ENCODE assay signal across 8 mouse cellular contexts in the genomic region with DNA sequence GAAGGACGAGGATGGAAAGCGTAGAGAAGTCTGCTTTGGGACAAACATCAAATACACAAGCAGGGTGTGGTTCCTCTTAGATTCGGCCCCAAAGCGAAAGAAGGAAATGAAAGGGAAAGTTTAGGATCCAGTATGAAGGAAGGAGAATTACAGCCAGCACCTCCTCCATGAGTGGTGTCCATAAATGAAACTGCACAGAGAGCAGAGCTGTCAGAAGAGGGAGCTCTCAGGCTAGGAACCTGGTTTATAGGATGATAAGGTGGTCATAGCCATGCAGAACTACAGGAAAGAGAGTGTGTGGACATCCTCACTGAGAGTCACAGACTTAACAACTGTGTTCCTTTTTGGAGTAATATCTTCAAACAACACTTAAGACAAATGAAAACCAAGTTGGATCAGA. TPM values are rescaled to one million over a fixed set of nuclear protein-coding genes. Genes with fewer than 3 reads are reported as not detected.
A peak's percentile ranks its signal among the peaks of the same experiment; 100 is the strongest.
DNase-seq lines count a peak whose midpoint lies in the region; ATAC-seq and TF ChIP-seq lines count a peak whose summit lies in the region.

No protein-coding gene starts in this region.

- 0 out of 2 replicates have a peak, but pooled peaks have one; percentile 65 for TF ChIP-seq EP300 in heart, adult 2 months (IDR thresholded peaks at IDR 0.05; ENCODE audit: insufficient read depth, low read depth, low read length)
- TF ChIP-seq EP300 in CH12.LX (IDR thresholded peaks at IDR 0.05; ENCODE audit: low read length): no peak

- 35% methylated on average over 4 of the region's 4 CpGs for WGBS in heart, adult 2 months
- 90% methylated on average over 4 of the region's 4 CpGs for WGBS in heart, embryonic 11.5 days (ENCODE audit: insufficient replicate concordance)
- 77% methylated on average over 4 of the region's 4 CpGs for WGBS in intestine, embryonic 16.5 days
- WGBS in hindbrain, embryonic 12.5 days: 88% methylated on average over 4 of the region's 4 CpGs

- no peak overlapping the region for H3K4me3 ChIP-seq in heart, adult 2 months
- H3K4me3 ChIP-seq in heart, embryonic 11.5 days (ENCODE audit: low read depth, low read length): no peak overlapping the region
- no peak overlapping the region for H3K4me3 ChIP-seq in CH12.LX (replicated peaks in 1 of 3; ENCODE audit: low read depth in 2 of 3, low read length in 2 of 3, poor library complexity in 1 of 3)
- H3K4me3 ChIP-seq in intestine, embryonic 16.5 days (ENCODE audit: low read length): no peak overlapping the region
- no peak overlapping the region for H3K4me3 ChIP-seq in hindbrain, embryonic 12.5 days

- peaks cover 2% of the 10 kb centered on the region; the same call in 1 of the 2 replicates for H3K79me2 ChIP-seq in heart, adult 2 months (replicated peaks; ENCODE audit: control insufficient read depth, insufficient read depth, low read length)
- H3K79me2 ChIP-seq in CH12.LX (replicated peaks; ENCODE audit: control insufficient read depth, extremely low read depth, insufficient read depth, poor library complexity, severe bottlenecking): peaks cover 9% of the 10 kb centered on the region

- peak; percentile 46 to 67 for DNase-seq in heart, adult 2 months
- peak; percentile 38 for DNase-seq in CH12.LX (ENCODE audit: extremely low read depth)
- peak; percentile 65 for DNase-seq in brain, embryonic 14.5 days (ENCODE audit: low read depth)
- peak; percentile 74 for DNase-seq in kidney, adult 9 months
- DNase-seq in lung, postnatal 25 days (ENCODE audit: low spot score): peak; percentile 87

- peak; percentile 68 for TF ChIP-seq RAD21 in CH12.LX (IDR thresholded peaks at IDR 0.05; ENCODE audit: low read depth, low read length)

- in situ Hi-C loops in CH12.LX (cut with MboI; ENCODE audit: low pct_ligation_motif_present, low pct_unique_long_range_greater_than_20kb, low sequenced_read_pairs): no loop called here

- dilution Hi-C loops in CH12.LX (cut with MboI; ENCODE audit: extremely low pct_ligation_motif_present, extremely low pct_unique_long_range_greater_than_20kb, low sequenced_read_pairs): no loop called here

- no peaks in the 10 kb centered on the region for H3K27me3 ChIP-seq in heart, adult 2 months (ENCODE audit: control insufficient read depth, insufficient read depth, low read length)
- no peaks in the 10 kb centered on the region for H3K27me3 ChIP-seq in heart, embryonic 11.5 days (ENCODE audit: control insufficient read depth, insufficient read depth, low read length)
- H3K27me3 ChIP-seq in CH12.LX (replicated peaks): no peaks in the 10 kb centered on the region
- no peaks in the 10 kb centered on the region for H3K27me3 ChIP-seq in intestine, embryonic 16.5 days (replicated peaks; ENCODE audit: control insufficient read depth, insufficient read depth, low read length)
- H3K27me3 ChIP-seq in hindbrain, embryonic 12.5 days: no peaks in the 10 kb centered on the region

- TF ChIP-seq POLR2A in heart, adult 2 months (IDR thresholded peaks at IDR 0.05; ENCODE audit: insufficient read depth, low read depth, low read length): no peak
- TF ChIP-seq POLR2A in CH12.LX (IDR thresholded peaks at IDR 0.05; ENCODE audit: low read depth, low read length): no peak
- TF ChIP-seq POLR2A in brain, embryonic 14.5 days (IDR thresholded peaks at IDR 0.05; ENCODE audit: borderline replicate concordance, extremely low read depth, insufficient read depth, insufficient read length, poor library complexity, severe bottlenecking): no peak

- H3K4me2 ChIP-seq in heart, embryonic 11.5 days: no peak overlapping the region
- no peak overlapping the region for H3K4me2 ChIP-seq in CH12.LX (ENCODE audit: insufficient read depth, low read depth, poor library complexity, severe bottlenecking)
- no peak overlapping the region for H3K4me2 ChIP-seq in intestine, embryonic 16.5 days (ENCODE audit: low read depth, low read length)
- H3K4me2 ChIP-seq in hindbrain, embryonic 12.5 days (replicated peaks): no peak overlapping the region

- peaks cover 7% of the 10 kb centered on the region for H3K4me1 ChIP-seq in heart, adult 2 months (ENCODE audit: control insufficient read depth, insufficient read depth, low read length)
- peaks cover 5% of the 10 kb centered on the region; the same call in 1 of the 2 replicates for H3K4me1 ChIP-seq in heart, embryonic 11.5 days (ENCODE audit: control insufficient read depth, insufficient read depth, low read length)
- H3K4me1 ChIP-seq in CH12.LX (ENCODE audit: control insufficient read depth in 1 of 2, insufficient read depth in 2 of 2): peaks cover 0 to 18% of the 10 kb centered on the region in 2 experiments; a peak in 1 of 4 replicates
- H3K4me1 ChIP-seq in intestine, embryonic 16.5 days (ENCODE audit: control insufficient read depth, insufficient read depth, low read length): peaks cover 14% of the 10 kb centered on the region
- H3K4me1 ChIP-seq in hindbrain, embryonic 12.5 days: peaks cover 3% of the 10 kb centered on the region; the same call in 1 of the 2 replicates

- no peak overlapping the region for H3K27ac ChIP-seq in heart, adult 2 months
- H3K27ac ChIP-seq in heart, embryonic 11.5 days (ENCODE audit: low read depth, low read length): no peak overlapping the region
- no peak overlapping the region for H3K27ac ChIP-seq in CH12.LX (ENCODE audit: insufficient read depth, low read depth)
- no peak overlapping the region for H3K27ac ChIP-seq in intestine, embryonic 16.5 days (ENCODE audit: low read length)
- no peak overlapping the region for H3K27ac ChIP-seq in hindbrain, embryonic 12.5 days

- no peak overlapping the region for H3K9ac ChIP-seq in heart, adult 2 months (ENCODE audit: low read depth, low read length)
- H3K9ac ChIP-seq in heart, embryonic 11.5 days (ENCODE audit: low read depth, low read length): no peak overlapping the region
- H3K9ac ChIP-seq in CH12.LX (ENCODE audit: insufficient read depth, low read depth): no peak overlapping the region
- H3K9ac ChIP-seq in intestine, embryonic 16.5 days (ENCODE audit: low read depth, low read length): no peak overlapping the region
- no peak overlapping the region for H3K9ac ChIP-seq in hindbrain, embryonic 12.5 days

- no peak for ATAC-seq in heart, embryonic 11.5 days (replicated peaks; ENCODE audit: insufficient number of reproducible peaks, low FRiP score, low TSS enrichment)
- ATAC-seq in intestine, embryonic 16.5 days: no peak
- no peak for ATAC-seq in hindbrain, embryonic 12.5 days (ENCODE audit: low FRiP score)

- H3K36me3 ChIP-seq in heart, adult 2 months (ENCODE audit: control insufficient read depth, insufficient read depth, low read length): peaks cover 2% of the 10 kb centered on the region
- H3K36me3 ChIP-seq in heart, embryonic 11.5 days (ENCODE audit: control insufficient read depth, insufficient read depth, low read length): 0 out of 2 replicates have a peak, but pooled peaks cover 3% of the 10 kb centered on the region
- H3K36me3 ChIP-seq in CH12.LX (replicated peaks in 1 of 2; ENCODE audit: control insufficient read depth in 1 of 2, insufficient read depth in 1 of 2, low read length in 1 of 2): peaks cover 9 to 61% of the 10 kb centered on the region in 2 experiments
- H3K36me3 ChIP-seq in intestine, embryonic 16.5 days (ENCODE audit: control insufficient read depth, insufficient read depth, low read length): peaks cover 6% of the 10 kb centered on the region; the same call in 1 of the 2 replicates
- H3K36me3 ChIP-seq in hindbrain, embryonic 12.5 days: 0 out of 2 replicates have a peak, but pooled peaks cover 3% of the 10 kb centered on the region

- intact Hi-C loops in heart, adult 2 months (cut with DNase I): loop anchor here (1.0 to 5.0 kb wide), 4 partner anchors 144 to 341 kb away; a partner anchor contains a TSS

- H3K9me3 ChIP-seq in heart, embryonic 11.5 days (replicated peaks; ENCODE audit: control insufficient read depth, low read length): no peaks in the 10 kb centered on the region
- H3K9me3 ChIP-seq in CH12.LX (replicated peaks; ENCODE audit: low read length): no peaks in the 10 kb centered on the region
- no peaks in the 10 kb centered on the region for H3K9me3 ChIP-seq in intestine, embryonic 16.5 days (ENCODE audit: control insufficient read depth, low read length)
- H3K9me3 ChIP-seq in hindbrain, embryonic 12.5 days (replicated peaks): no peaks in the 10 kb centered on the region

- peak; percentile 86 for TF ChIP-seq CTCF in heart, adult 2 months (IDR thresholded peaks at IDR 0.05)
- TF ChIP-seq CTCF in CH12.LX (conservative IDR thresholded peaks at IDR 0.05 in 1 of 2, IDR thresholded peaks at IDR 0.05 in 1 of 2; ENCODE audit: low read depth in 2 of 2, low read length in 2 of 2): peak in 1 of 2 experiments; percentile 70; a peak in 2 of 4 replicates
- TF ChIP-seq CTCF in brain, embryonic 14.5 days (IDR thresholded peaks at IDR 0.05; ENCODE audit: borderline replicate concordance, extremely low read depth, insufficient read depth, insufficient read length): peak; percentile 62; the same call in 1 of the 2 replicates

TF ChIP-seq in CH12.LX, 34 proteins besides CTCF, POLR2A, EP300 and RAD21 (continues in another document):
- TF ChIP-seq KAT2A (IDR thresholded peaks at IDR 0.05; ENCODE audit: insufficient replicate concordance, low read length) (no peak), CHD1 (IDR thresholded peaks at IDR 0.05; ENCODE audit: low read depth, low read length) (no peak), MEF2A (IDR thresholded peaks at IDR 0.05; ENCODE audit: borderline replicate concordance, low read depth, low read length) (no peak), SIN3A (IDR thresholded peaks at IDR 0.05; ENCODE audit: low read length) (no peak)

RNA-seq across cellular contexts. Expression of a gene that starts 18.0 kb away (rescaled TPM):
- 10 to 100 TPM; 26.9 to 28.0 TPM for total RNA-seq in heart, adult 2 months (2021)
- 7.1 and 14.3 TPM in 2 replicates for polyA plus RNA-seq in heart, adult 2 months (2012; rRNA removed)
- 13.1 and 14.3 TPM in 2 replicates for polyA plus RNA-seq in heart, embryonic 11.5 days (2014; fragmentation: Nextera tagmentation; extraction: Ambion mirVana)
- total RNA-seq in CH12.LX (2012; rRNA removed) (9.5 and 9.9 TPM in 2 replicates), CH12.LX (2014; rRNA removed) (12.6 and 12.9 TPM in 2 replicates)
- 18.3 and 22.9 TPM in 2 replicates for polyA plus RNA-seq in CH12.LX (2012; ENCODE audit: insufficient read length, low read depth)
- 12.6 and 14.1 TPM in 2 replicates for polyA plus RNA-seq in brain, embryonic 14.5 days (2012; rRNA removed)
- 13.4 and 14.9 TPM in 2 replicates for polyA plus RNA-seq in intestine, embryonic 16.5 days (2015; fragmentation: Nextera tagmentation; extraction: Ambion mirVana)
- polyA plus RNA-seq in hindbrain, embryonic 12.5 days (2016; fragmentation: Nextera tagmentation; extraction: Ambion mirVana): 13.3 and 15.0 TPM in 2 replicates

RNA-seq across cellular contexts. Expression of a gene that starts 18.0 kb away (rescaled TPM):
- 10 to 100 TPM in 1 of 2 experiments, 1 to 10 TPM in 1; 9.2 to 10.8 TPM for total RNA-seq in heart, adult 2 months (2021)
- polyA plus RNA-seq in heart, adult 2 months (2012; rRNA removed): 3.3 and 8.5 TPM in 2 replicates
- polyA plus RNA-seq in heart, embryonic 11.5 days (2014; fragmentation: Nextera tagmentation; extraction: Ambion mirVana): 13.6 and 14.6 TPM in 2 replicates
- 8.3 and 9.3 TPM in 2 replicates for total RNA-seq in CH12.LX (2012; rRNA removed)
- total RNA-seq in CH12.LX (2014; rRNA removed): 14.8 and 15.7 TPM in 2 replicates
- 11.4 and 13.1 TPM in 2 replicates for polyA plus RNA-seq in CH12.LX (2012; ENCODE audit: insufficient read length, low read depth)
- polyA plus RNA-seq in brain, embryonic 14.5 days (2012; rRNA removed): 9.4 and 9.7 TPM in 2 replicates
- polyA plus RNA-seq in intestine, embryonic 16.5 days (2015; fragmentation: Nextera tagmentation; extraction: Ambion mirVana): 19.8 and 20.5 TPM in 2 replicates
- 16.7 and 19.7 TPM in 2 replicates for polyA plus RNA-seq in hindbrain, embryonic 12.5 days (2016; fragmentation: Nextera tagmentation; extraction: Ambion mirVana)
